Mouse (Mus musculus) T-helper 2 cell (primary cell): ENCODE measurements around the gene Bin2.

Experiments
- in situ Hi-C: fragments of 300-600 bp; cut with MboI, MseI; formaldehyde crosslinking; loops from one replicate; pipeline ENCODE4 v1.15.1; 2025; ENCODE audit warnings: high pct_unique_total_duplicates

Gene Bin2

DNA sequence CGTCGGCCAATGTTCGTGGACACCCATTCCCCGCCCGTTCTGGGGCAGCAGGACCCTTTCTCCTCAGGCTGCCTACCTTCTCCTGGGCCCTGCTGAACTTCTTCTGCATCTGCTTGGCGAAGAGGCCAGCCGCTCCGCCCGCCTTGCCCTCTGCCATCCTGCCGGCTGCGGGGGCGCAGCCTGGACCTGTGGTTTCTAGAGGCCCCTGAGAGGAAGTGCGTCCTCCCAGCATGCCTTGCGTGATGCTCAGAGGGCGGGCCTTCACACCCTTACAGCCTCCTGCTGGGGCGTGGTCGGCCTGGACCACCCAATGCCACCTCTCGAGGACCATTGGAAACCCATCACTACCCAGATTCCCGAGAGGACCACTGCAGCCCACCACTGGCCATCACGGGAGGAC lies at the start of gene Bin2:
Gene Bin2, minus strand, starts transcription at position 217 of the 400 bp plus-strand sequence.
- in situ Hi-C loops: no loop called here

DNA sequence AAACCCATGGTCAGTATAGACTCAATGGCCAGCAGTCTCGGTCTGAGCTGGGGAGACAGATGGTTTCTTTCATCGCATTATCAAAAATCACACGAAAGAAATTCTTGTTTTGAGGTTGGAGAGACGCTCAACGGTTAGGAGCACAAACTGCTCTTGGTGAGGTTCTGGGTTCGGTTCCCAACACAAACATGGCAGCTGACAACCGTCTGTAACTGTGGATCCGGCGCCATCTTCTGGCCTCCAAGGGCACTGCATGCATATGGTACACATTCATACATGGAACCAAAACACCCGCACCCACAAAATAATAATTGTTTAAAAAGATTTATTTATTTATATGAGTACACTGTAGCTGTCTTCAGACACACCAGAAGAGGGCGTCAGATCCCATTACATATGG lies 49.2 kb upstream of the Bin2 start:
- in situ Hi-C loops: no loop called here

- in situ Hi-C loops: no loop called here
Observed at GRCm38 (mm10) chr15:100717933-100718332, 48.6 kb upstream of the Bin2 start.

- in situ Hi-C loops: no loop called here
Observed at GRCm38 (mm10) chr15:100715399-100715993, 46.1 kb upstream of the Bin2 start.

GRCm38 (mm10) chr15:100714470-100714869 lies 45.1 kb upstream of the Bin2 start:
- in situ Hi-C loops: no loop called here

- in situ Hi-C loops: no loop called here
Observed at GRCm38 (mm10) chr15:100710838-100711237, 41.5 kb upstream of the Bin2 start.

- in situ Hi-C loops: no loop called here
Observed at GRCm38 (mm10) chr15:100708433-100709078, 39.2 kb upstream of the Bin2 start.

GRCm38 (mm10) chr15:100706226-100706625 lies 36.9 kb upstream of the Bin2 start:
- in situ Hi-C loops: no loop called here

DNA sequence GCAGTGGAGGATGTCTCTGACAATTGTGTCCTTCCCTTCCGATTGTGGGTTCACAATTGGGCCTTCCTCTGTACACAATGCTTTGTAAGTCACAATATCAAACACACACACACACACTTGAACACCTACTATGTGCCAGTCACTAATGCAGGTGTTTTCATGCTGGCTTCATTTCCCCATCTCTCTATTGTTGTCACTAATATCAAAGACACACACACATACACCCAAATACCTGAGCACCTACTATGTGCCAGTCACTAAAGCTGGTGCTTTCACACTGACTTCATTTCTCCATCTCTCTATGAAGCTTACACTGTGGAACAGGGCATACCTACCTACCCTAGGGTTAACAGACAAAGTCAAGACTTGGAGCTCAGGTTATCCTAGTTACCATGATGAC lies 36.0 kb upstream of the Bin2 start:
- in situ Hi-C loops: no loop called here

DNA sequence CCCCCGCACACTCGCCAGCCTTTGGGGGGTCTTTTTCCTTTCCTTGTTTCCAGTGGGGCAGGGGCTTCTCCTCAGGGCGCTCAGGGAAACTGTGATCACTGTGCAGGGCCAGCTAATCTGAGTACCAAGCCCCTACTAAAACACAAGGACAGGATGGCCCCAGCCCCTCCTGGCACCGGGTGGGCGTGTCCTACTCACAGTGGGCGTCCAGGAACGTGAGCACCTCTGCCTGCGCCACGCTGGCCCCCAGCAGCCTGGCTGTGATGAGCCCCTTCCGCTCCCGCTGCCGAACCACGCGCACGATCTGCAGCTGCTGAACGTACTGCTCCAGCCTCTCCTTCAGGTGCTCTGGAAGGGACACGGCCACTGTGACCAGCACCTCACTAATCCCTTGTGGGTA lies 34.6 kb upstream of the Bin2 start:
- in situ Hi-C loops: no loop called here

DNA sequence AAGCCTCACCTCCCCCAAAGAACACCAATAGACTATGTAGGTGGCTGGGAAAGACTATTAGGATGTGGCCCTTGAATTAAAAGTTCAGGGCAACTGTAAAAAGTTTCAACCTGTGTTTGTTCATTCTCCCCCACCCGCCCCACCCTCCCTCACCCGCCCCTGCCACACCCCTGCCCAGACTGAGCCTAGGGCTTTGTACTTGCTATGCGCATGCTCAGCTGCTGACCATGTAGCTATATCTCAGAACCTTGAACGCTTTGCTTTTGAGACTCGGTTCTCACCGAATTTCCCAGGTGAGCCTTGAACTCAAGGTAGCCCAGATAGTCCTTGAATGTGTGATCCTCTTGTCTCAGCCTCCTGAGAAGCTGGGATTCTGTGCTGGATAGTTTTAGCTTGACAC lies 32.5 kb upstream of the Bin2 start:
- in situ Hi-C loops: no loop called here

DNA sequence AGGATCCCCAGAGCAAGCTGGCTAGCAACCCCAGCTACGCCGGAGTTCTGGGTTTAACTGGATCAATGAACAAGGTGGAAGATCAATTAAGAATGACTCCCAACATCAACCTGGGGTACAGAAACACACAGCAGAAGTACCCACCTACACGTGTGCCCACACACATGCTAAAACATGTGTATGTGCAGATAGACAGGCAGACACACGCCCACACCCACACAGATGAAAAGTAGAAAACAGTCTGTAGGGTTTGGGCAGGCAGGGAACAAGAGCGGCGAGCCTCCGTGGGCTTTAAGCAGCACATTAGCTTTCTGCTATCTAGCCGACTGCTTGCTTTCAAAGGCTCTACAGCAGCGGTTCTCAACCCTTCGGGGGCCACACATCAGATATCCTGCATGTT lies 31.8 kb upstream of the Bin2 start:
- in situ Hi-C loops: no loop called here

DNA sequence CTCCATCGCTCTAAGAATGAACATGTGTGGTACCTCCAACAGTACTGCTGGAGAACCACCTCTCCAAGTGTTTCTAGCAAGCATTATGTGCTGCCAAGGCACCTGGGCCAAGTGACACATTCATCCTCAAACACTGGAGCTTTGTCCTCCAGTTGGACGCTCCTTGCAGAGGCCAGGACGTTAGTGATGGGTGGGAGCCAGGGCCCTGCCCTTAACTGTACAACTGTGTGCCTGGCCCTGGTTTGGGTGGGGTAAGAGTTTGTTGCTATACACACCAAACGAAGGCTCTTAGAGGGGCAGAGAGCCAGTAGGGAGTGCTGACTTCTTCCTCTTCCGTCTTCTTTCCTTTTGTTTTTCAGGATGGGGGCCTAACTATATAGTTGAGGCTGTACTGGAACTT lies 31.1 kb upstream of the Bin2 start:
- in situ Hi-C loops: no loop called here

GRCm38 (mm10) chr15:100699386-100699785 lies 30.0 kb upstream of the Bin2 start:
- in situ Hi-C loops: no loop called here

DNA sequence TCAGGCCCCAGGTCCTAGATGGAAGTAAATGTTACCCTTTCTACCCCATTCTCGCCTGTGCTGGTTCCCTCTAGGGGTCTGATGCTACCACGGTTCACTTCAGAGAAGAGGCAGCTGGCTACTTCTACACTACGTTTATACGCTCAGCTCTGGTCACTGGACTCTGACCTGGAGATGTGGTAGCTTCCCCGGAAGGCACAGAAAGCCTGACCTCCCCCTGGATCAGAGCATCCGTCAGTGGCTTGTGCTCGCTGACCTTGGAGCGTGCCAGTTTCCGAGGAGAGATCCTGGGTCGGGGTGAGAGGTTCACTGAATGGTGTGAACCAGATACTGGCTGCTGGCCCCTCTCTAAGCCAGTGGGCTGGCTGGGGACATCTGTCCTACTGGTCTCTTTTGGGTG lies 28.7 kb upstream of the Bin2 start:
- in situ Hi-C loops: no loop called here

- in situ Hi-C loops: no loop called here
Observed at GRCm38 (mm10) chr15:100694406-100694805, 25.1 kb upstream of the Bin2 start.

DNA sequence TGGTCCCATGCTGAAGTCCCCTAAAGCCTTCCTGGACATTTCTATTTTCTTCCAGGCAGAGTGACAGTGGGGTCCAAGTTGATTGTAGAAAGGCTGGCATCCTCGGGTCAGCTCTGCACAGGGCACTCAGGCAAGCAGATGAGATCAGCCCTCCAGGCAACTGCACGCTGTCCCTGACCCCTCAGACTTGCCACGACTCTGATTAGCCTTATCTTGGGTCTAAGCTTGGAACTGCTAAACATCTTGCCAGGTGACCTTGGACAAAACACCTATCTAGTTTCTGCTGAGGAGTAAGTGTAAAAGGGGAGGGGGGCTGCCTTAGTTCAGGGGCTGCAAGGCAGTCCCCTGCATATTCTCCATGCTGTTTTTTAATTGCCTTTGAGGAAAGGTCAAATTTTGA lies 22.6 kb upstream of the Bin2 start:
- in situ Hi-C loops: no loop called here

- in situ Hi-C loops: no loop called here
Observed at GRCm38 (mm10) chr15:100687430-100687971, 18.1 kb upstream of the Bin2 start, which contains the start of gene Cela1. TSS of gene Cela1 (minus strand) at chr15:100687921.

GRCm38 (mm10) chr15:100686989-100687388 lies 17.6 kb upstream of the Bin2 start:
- in situ Hi-C loops: no loop called here

DNA sequence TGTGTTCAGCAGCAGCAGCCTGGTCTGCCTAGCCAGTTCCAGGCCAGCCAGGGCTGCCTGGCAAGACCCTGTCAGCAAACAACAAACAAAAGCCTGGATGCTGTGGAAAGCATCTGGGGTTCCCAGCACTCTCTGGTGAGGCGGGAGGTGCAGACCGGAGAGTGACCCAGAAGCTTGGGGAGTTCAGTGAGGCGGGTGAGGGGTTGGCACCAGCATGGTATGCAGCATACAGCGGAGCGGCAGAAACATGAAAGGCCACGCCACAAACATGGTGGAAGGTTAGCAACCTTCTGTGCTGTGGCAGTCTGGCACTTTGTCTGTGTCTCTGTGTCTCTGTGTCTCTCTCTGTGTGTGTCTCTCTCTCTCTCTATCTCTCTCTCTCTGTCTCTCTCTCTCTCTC lies 17.1 kb upstream of the Bin2 start:
- in situ Hi-C loops: no loop called here

GRCm38 (mm10) chr15:100685849-100686248 lies 16.5 kb upstream of the Bin2 start:
- in situ Hi-C loops: no loop called here

DNA sequence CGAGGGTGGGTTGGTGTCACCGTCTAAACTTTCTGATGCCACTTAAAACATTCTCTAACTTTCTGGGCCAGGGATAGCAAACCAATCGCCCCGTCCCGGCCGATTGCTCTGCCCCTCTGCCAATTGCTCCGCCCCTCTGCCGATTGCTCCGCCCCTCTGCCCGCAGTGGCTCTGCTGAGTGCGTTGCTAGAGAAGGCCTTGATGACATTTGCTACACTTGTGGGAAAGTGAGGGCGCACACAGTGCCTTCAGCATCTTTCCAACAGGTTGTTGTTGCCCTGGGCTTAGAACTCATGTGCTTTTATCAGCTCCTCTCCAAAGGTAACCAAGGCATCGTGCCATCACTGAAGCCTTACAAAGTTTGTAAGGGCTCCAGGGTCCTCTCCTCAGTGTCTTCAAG lies 15.9 kb upstream of the Bin2 start:
- in situ Hi-C loops: no loop called here

GRCm38 (mm10) chr15:100684450-100684849 lies 15.1 kb upstream of the Bin2 start:
- in situ Hi-C loops: no loop called here
